Mouse (Mus musculus) kidney, adult 2 months (tissue): ENCODE measurements around the gene Thrap3. TPM values are rescaled to one million over a fixed set of nuclear protein-coding genes. Genes with fewer than 3 reads are reported as not detected.

Source experiments
- DNase-seq: peaks from one replicate; pipeline ENCODE4 v3.0.0; 2021
- H3K27ac ChIP-seq: fragments of 200-500 bp; 2 replicates; pipeline ENCODE4 v1.5.1; 2012; ENCODE audit warnings: low read depth, low read length, control low read depth, inconsistent platforms; ENCODE audit not compliant: insufficient read depth
- H3K27me3 ChIP-seq: fragments of 200-500 bp; replicated peaks from 2 replicates; pipeline ENCODE4 v1.6.1; 2012; ENCODE audit warnings: mild to moderate bottlenecking, moderate library complexity, low read length, inconsistent platforms; ENCODE audit not compliant: control insufficient read depth, insufficient read depth
- H3K36me3 ChIP-seq: fragments of 200-500 bp; 2 replicates; pipeline ENCODE4 v1.6.1; 2012; ENCODE audit warnings: mild to moderate bottlenecking, moderate library complexity, low read length, inconsistent platforms; ENCODE audit not compliant: control insufficient read depth, insufficient read depth
- H3K4me1 ChIP-seq: fragments of 200-500 bp; 2 replicates; pipeline ENCODE4 v1.6.1; 2011; ENCODE audit warnings: low read length; ENCODE audit not compliant: control insufficient read depth, insufficient read depth
- H3K4me3 ChIP-seq: fragments of 200-500 bp; 2 replicates; pipeline ENCODE4 v1.5.1; 2011; ENCODE audit warnings: mild to moderate bottlenecking, low read depth, low read length, control low read depth; ENCODE audit not compliant: insufficient read depth
- CTCF ChIP-seq: fragments of 200-500 bp; conservative IDR thresholded peaks from 2 replicates; pipeline ENCODE4 v1.5.1; 2011; ENCODE audit warnings: low read depth, mild to moderate bottlenecking, control low read depth, low read length, moderate library complexity, mixed read lengths; ENCODE audit not compliant: insufficient read depth, insufficient read length
- POLR2A ChIP-seq: fragments of 200-500 bp; IDR thresholded peaks from one replicate; pipeline ENCODE4 v1.6.1; 2011; ENCODE audit warnings: low read depth, low read length, control low read depth
- WGBS: fragments of 180-500 bp; shearing (Covaris S2); methylation state at CpG from one replicate; pipeline ENCODE4 v1.1.7; 2018; 5-methylcytosine and 5-hydroxymethylcytosine counted together
- polyA plus RNA-seq: library from polyadenylated mRNA; depleted of rRNA; stranded (reverse); fragments of >200 nt; gene quantifications from 2 replicates; pipeline ENCODE4 v1.2.3, GENCODE M21; 2012

Gene Thrap3
- polyA plus RNA-seq, 1 experiment = 51.0 TPM

DNA sequence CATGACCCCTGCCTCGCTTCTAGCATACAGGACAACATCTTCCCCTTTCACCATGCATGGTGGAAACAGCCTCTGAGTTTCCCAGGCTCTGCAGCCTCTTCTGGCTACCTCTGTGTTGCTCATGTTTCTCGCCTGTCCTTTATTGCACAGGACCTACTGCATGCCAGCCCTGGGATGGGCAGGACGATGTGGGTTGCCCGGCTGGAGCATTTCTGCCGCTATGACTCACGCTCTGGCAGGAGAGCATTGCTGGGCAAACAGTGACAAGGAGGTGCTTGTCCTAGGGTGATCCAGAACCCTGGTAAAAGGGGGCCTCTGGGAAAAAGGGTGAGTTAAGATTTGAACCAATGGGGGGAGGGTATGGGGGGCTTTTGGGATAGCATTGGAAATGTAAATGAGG lies 15.2 kb upstream of the Thrap3 start:
- TF ChIP-seq CTCF (no peak), POLR2A (no peak)
- H3K4me3 ChIP-seq = no peak overlapping the region
- H3K36me3 ChIP-seq = no peaks in the 10 kb centered on the region
- H3K4me1 ChIP-seq = no peaks in the 10 kb centered on the region
- no peak overlapping the region for H3K27ac ChIP-seq
- no peaks in the 10 kb centered on the region for H3K27me3 ChIP-seq
- DNase-seq = no peak
- WGBS = 74% methylated on average over 6 of the region's 6 CpGs

DNA sequence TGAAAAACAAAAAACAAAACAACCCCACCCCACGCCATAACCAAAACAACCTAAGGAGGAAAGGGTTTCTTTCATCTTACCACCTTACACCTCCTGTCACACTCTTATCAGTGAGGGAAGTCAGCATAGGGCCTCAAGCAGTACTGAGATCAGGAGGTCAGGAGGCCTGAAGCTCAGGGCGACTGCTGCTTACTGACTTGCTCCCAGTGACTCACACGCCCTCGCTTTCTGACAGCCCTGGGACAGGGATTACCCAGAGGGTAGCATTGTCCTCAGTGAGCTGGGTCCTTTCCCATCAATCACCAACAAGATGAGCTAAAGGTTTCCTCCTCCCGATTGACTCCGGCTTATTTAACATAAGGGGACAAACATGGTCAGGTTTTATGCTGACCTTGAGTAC lies 4.5 kb upstream of the Thrap3 start:
- no peaks in the 10 kb centered on the region for H3K27me3 ChIP-seq
- DNase-seq = no peak
- WGBS = 85% methylated on average over 6 of the region's 6 CpGs
- H3K4me1 ChIP-seq = no peaks in the 10 kb centered on the region; the same call in 1 of the 2 replicates
- no peak overlapping the region for H3K27ac ChIP-seq
- TF ChIP-seq CTCF = no peak
- TF ChIP-seq POLR2A = no peak
- no peaks in the 10 kb centered on the region for H3K36me3 ChIP-seq
- no peak overlapping the region for H3K4me3 ChIP-seq

DNA sequence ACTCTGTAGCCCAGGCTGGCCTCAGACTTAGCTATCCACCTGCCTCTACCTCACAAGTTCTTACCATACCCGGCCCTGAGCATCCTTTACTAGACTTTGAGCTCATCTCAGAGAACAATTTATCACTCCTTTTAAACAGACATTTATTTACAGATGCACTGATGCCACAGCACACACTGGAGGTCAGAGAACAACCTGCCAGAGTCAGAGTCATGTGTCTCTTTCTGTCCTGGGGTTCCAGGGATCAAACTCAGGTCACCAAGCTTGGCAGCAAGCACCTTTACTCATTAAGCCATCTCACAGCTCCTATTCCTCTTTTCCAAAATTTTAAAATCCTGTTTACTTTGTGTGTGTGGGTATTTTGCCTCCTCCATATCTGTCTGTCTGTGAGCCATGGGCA lies 2.8 kb upstream of the Thrap3 start:
- WGBS = 67% methylated on average over 1 of the region's 1 CpGs
- H3K36me3 ChIP-seq = no peaks in the 10 kb centered on the region
- no peaks in the 10 kb centered on the region for H3K27me3 ChIP-seq
- H3K27ac ChIP-seq = no peak overlapping the region
- H3K4me3 ChIP-seq = no peak overlapping the region
- peaks cover 5% of the 10 kb centered on the region; the same call in 1 of the 2 replicates for H3K4me1 ChIP-seq
- no peak for TF ChIP-seq POLR2A
- no peak for TF ChIP-seq CTCF
- peak; percentile 47 for DNase-seq

DNA sequence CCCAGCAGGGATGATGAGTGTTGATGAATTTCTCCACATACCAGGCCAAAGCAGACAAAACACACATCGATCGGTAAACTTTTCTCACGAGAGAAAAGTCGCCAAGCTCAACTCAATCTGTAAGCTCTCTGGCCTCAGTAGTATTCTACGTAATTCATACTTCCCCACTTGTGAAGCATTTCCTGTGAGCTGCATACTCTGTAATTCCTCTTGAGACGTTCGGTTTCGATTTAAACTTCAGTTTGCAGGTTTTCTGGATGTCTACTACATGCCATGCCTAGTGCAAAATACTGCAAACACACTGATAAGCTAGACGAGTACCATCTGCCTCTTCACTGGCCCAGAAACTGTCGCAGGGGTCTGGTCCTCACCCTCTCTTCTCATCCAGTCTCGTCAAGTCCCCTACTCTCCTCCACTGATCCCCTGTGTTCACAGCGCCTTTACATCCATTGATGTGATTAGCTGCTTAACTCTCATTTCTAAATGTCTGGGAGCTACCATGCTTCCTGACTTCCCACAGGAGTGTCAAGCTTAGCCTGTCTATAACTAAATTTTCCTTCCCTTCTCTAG lies 2.2 kb upstream of the Thrap3 start:
- peaks cover 8% of the 10 kb centered on the region; the same call in 1 of the 2 replicates for H3K4me1 ChIP-seq
- TF ChIP-seq CTCF = no peak
- no peak for TF ChIP-seq POLR2A
- no peaks in the 10 kb centered on the region for H3K27me3 ChIP-seq
- DNase-seq = no peak
- WGBS = 79% methylated on average over 12 of the region's 12 CpGs
- no peaks in the 10 kb centered on the region for H3K36me3 ChIP-seq
- no peak overlapping the region for H3K4me3 ChIP-seq
- no peak overlapping the region for H3K27ac ChIP-seq

DNA sequence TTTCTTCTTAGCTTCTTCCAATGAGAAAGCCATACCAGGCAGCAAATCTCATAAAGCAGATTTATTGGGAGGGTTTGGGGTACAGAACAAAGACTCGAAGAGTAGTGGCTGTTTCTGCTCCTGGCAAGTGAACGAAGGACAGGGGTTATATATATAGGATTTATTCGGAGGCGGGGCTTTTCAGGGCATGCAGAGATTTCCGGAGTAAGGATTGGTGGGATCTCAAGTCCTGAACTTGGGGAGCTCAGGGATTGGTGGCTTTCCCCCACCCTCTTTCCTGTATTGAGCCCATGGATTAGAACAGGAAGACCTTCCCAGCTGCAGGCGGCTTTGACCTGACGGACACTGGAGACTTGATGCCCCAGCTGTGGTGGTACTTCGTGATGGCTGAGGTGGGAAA lies 1.5 kb upstream of the Thrap3 start:
- no peaks in the 10 kb centered on the region for H3K36me3 ChIP-seq
- WGBS = 89% methylated on average over 8 of the region's 8 CpGs
- TF ChIP-seq POLR2A = no peak
- TF ChIP-seq CTCF = no peak
- peaks cover 11% of the 10 kb centered on the region; the same call in 1 of the 2 replicates for H3K4me1 ChIP-seq
- DNase-seq = no peak
- H3K27ac ChIP-seq = no peak overlapping the region
- H3K4me3 ChIP-seq = no peak overlapping the region
- H3K27me3 ChIP-seq = no peaks in the 10 kb centered on the region

DNA sequence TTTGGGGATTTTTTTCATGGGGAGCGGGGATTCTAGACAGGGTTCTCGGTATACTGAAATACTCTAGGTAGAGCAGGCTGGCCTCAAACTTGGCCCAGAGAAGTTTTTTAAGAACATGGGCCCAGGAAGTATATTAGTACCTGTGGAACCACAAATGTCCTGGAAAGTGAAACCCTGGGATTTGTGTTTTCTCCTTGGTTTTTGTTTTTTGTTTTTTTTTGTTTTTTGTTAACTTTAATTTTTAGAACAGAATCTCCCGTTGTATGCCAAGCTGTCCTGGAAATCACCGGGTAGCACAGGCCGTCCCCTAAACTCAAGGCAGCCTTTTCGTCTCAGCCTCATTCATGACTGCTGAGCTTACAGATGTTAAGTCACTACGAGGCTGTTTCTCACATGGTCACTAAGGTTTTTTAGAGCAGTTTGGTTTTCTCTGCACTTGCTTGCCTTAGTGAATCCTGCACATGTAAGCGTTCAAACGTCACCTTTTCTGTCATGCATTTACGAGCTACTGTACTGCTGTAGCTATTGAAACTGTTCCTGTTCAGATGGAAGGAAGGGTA lies 856 bp upstream of the Thrap3 start:
- no peak for TF ChIP-seq POLR2A
- TF ChIP-seq CTCF = no peak
- 75% methylated on average over 10 of the region's 10 CpGs for WGBS
- peak overlapping the region; percentile 98 for H3K27ac ChIP-seq
- H3K4me1 ChIP-seq = peaks cover 11% of the 10 kb centered on the region; the same call in 1 of the 2 replicates
- no peaks in the 10 kb centered on the region for H3K27me3 ChIP-seq
- no peak for DNase-seq
- no peaks in the 10 kb centered on the region for H3K36me3 ChIP-seq
- H3K4me3 ChIP-seq = no peak overlapping the region; the same call in 1 of the 2 replicates

DNA sequence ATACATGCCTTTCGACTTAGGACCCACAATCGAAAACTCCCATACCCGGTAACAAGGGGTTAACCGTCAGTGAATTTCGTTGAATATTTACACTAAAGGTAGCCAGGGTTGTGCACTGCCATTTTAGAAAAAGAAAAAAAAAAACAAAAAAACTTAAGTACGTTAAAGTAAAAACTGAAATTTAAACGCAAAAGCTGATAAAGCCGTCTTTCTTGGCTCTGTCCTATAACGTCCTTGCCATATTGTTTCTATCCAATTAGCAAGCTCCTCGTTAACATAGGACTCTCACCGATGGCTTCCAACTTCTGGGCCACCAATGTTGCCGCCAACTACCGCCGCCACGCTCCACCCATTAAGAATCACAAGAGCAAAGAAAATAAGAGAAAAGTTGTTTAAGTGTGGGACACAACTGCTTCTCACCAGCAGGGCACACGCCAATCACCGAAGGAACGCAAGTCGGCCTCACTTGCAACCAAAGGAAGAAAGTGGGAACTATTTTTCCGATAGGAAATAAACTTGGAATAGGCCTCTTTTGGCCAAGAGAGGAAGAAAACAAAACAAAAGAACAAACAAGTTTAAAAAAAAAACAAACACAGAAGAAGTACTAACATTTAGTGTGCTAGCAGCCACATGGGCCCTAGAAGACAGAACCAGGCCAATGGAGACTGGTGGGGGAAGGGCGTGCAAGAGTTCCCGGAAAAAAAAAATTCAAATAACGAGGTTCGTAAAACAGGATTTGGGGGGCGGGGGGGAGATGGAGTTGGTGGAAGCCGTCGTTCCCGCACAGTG lies 852 bp downstream of the Thrap3 start:
- under 1% methylated on average over 28 of the region's 28 CpGs for WGBS
- peak; percentile 34 for TF ChIP-seq CTCF
- TF ChIP-seq POLR2A = no peak
- peak; percentile 57 for DNase-seq
- Histone ChIP-seq H3K27me3 (no peaks in the 10 kb centered on the region), H3K4me1 (peaks cover 16% of the 10 kb centered on the region), H3K36me3 (no peaks in the 10 kb centered on the region), H3K27ac (peak overlapping the region; percentile 97), H3K4me3 (peak overlapping the region; percentile 79)
